Mouse (Mus musculus) hindbrain, embryonic 15.5 days (tissue): ENCODE data around the gene Zbtb12. TPM values are rescaled to one million over a fixed set of nuclear protein-coding genes. Genes with fewer than 3 reads are reported as not detected.

ENCODE experiments used
- ATAC-seq: fragments of 200-750 bp; cut with Nextera tagmentation; 2 replicates; pipeline ENCODE4 v1.8.0; 2017; ENCODE audit warnings: low read depth, moderate number of reproducible peaks, moderate TSS enrichment; ENCODE audit not compliant: low FRiP score
- H3K27ac ChIP-seq: fragments of 300-500 bp; sonication (generic); replicated peaks from 2 replicates; pipeline ENCODE4 v1.5.1; 2015; ENCODE audit warnings: mild to moderate bottlenecking, inconsistent platforms
- H3K27me3 ChIP-seq: fragments of 300-500 bp; sonication (generic); 2 replicates; pipeline ENCODE4 v1.6.1; 2015; ENCODE audit warnings: control low read depth, inconsistent platforms
- H3K36me3 ChIP-seq: fragments of 300-500 bp; sonication (generic); 2 replicates; pipeline ENCODE4 v1.6.1; 2015; ENCODE audit warnings: control low read depth, inconsistent platforms
- H3K4me1 ChIP-seq: fragments of 300-500 bp; sonication (generic); replicated peaks from 2 replicates; pipeline ENCODE4 v1.6.1; 2015; ENCODE audit warnings: control low read depth, inconsistent platforms
- H3K4me2 ChIP-seq: fragments of 300-500 bp; sonication (generic); 2 replicates; pipeline ENCODE4 v1.6.1; 2015; ENCODE audit warnings: moderate library complexity, mild to moderate bottlenecking, inconsistent platforms
- H3K4me3 ChIP-seq: fragments of 300-500 bp; sonication (generic); 2 replicates; pipeline ENCODE4 v1.5.1; 2015; ENCODE audit warnings: mild to moderate bottlenecking, inconsistent platforms
- H3K9ac ChIP-seq: fragments of 300-500 bp; sonication (generic); 2 replicates; pipeline ENCODE4 v1.6.1; 2015; ENCODE audit warnings: inconsistent platforms
- H3K9me3 ChIP-seq: fragments of 300-500 bp; sonication (generic); 2 replicates; pipeline ENCODE4 v1.6.1; 2016; ENCODE audit warnings: control low read depth, inconsistent platforms
- WGBS: fragments of 180-500 bp; shearing (Covaris S2); methylation state at CpG from one replicate; pipeline ENCODE4 v1.1.7; 2015; 5-methylcytosine and 5-hydroxymethylcytosine counted together
- polyA plus RNA-seq: library from polyadenylated mRNA; unstranded; fragments of >200 nt; fragmentation: Nextera tagmentation; extraction: Ambion mirVana; gene quantifications from 2 replicates; pipeline ENCODE4 v1.2.1, GENCODE M21; 2015

Zbtb12 gene
- polyA plus RNA-seq, 1 experiment from 2014 or later, result 12.9 TPM

- 54% methylated on average over 3 of the region's 3 CpGs for WGBS
- H3K9ac ChIP-seq, result no peak overlapping the region
Measured at GRCm38 (mm10) chr17:34883332-34883731, 4.0 kb downstream of the Zbtb12 start.

GRCm38 (mm10) chr17:34884704-34885103, 5.4 kb downstream of the Zbtb12 start:
- H3K36me3 ChIP-seq, result no peaks in the 10 kb centered on the region
- H3K4me3 ChIP-seq, result no peak overlapping the region
- no peak overlapping the region for H3K27ac ChIP-seq
- H3K9me3 ChIP-seq, result no peaks in the 10 kb centered on the region
- H3K9ac ChIP-seq, result no peak overlapping the region
- no peak for ATAC-seq
- H3K4me1 ChIP-seq, result no peaks in the 10 kb centered on the region
- H3K27me3 ChIP-seq, result peaks cover 8% of the 10 kb centered on the region; the same call in 1 of the 2 replicates
- 87% methylated on average over 6 of the region's 6 CpGs for WGBS
- H3K4me2 ChIP-seq, result no peak overlapping the region

More at GRCm38 (mm10) chr17:34883332-34883731, 4.0 kb downstream of the Zbtb12 start:
- Histone ChIP-seq H3K27me3 (peaks cover 8% of the 10 kb centered on the region; the same call in 1 of the 2 replicates), H3K4me2 (no peak overlapping the region), H3K36me3 (no peaks in the 10 kb centered on the region), H3K27ac (no peak overlapping the region), H3K4me3 (no peak overlapping the region), H3K9me3 (no peaks in the 10 kb centered on the region), H3K4me1 (no peaks in the 10 kb centered on the region)
- no peak; the same call in 1 of the 2 replicates for ATAC-seq

- H3K36me3 ChIP-seq, result no peaks in the 10 kb centered on the region
- no peaks in the 10 kb centered on the region for H3K4me1 ChIP-seq
- no peak overlapping the region for H3K27ac ChIP-seq
- H3K9me3 ChIP-seq, result no peaks in the 10 kb centered on the region
- no peak for ATAC-seq
- H3K4me2 ChIP-seq, result no peak overlapping the region
- H3K4me3 ChIP-seq, result no peak overlapping the region
- H3K27me3 ChIP-seq, result peaks cover 8% of the 10 kb centered on the region; the same call in 1 of the 2 replicates
- H3K9ac ChIP-seq, result no peak overlapping the region
- WGBS, result 88% methylated on average over 3 of the region's 3 CpGs
Measured at GRCm38 (mm10) chr17:34885615-34886014, 6.3 kb downstream of the Zbtb12 start.

- H3K9ac ChIP-seq, result no peak overlapping the region
- no peak for ATAC-seq
- H3K4me1 ChIP-seq, result no peaks in the 10 kb centered on the region
- no peak overlapping the region for H3K4me3 ChIP-seq
- no peaks in the 10 kb centered on the region for H3K36me3 ChIP-seq
- no peaks in the 10 kb centered on the region for H3K9me3 ChIP-seq
- no peak overlapping the region for H3K4me2 ChIP-seq
- no peaks in the 10 kb centered on the region for H3K27me3 ChIP-seq
- no peak overlapping the region for H3K27ac ChIP-seq
- WGBS, result 86% methylated on average over 5 of the region's 5 CpGs
Measured at GRCm38 (mm10) chr17:34887942-34888341, 8.7 kb downstream of the Zbtb12 start.

- Histone ChIP-seq H3K36me3 (no peaks in the 10 kb centered on the region), H3K27ac (no peak overlapping the region), H3K4me2 (no peak overlapping the region), H3K9ac (no peak overlapping the region), H3K27me3 (no peaks in the 10 kb centered on the region), H3K9me3 (no peaks in the 10 kb centered on the region), H3K4me1 (peaks cover 8% of the 10 kb centered on the region), H3K4me3 (no peak overlapping the region)
- 87% methylated on average over 12 of the region's 12 CpGs for WGBS
- ATAC-seq, result no peak
Measured at GRCm38 (mm10) chr17:34890074-34890743, 10.9 kb downstream of the Zbtb12 start.

GRCm38 (mm10) chr17:34891377-34891776, 12.1 kb downstream of the Zbtb12 start:
- 97% methylated on average over 2 of the region's 2 CpGs for WGBS

GRCm38 (mm10) chr17:34893072-34893824, 14.0 kb downstream of the Zbtb12 start:
- Histone ChIP-seq H3K36me3 (no peaks in the 10 kb centered on the region; the same call in 1 of the 2 replicates), H3K27me3 (no peaks in the 10 kb centered on the region), H3K4me1 (peaks cover 35% of the 10 kb centered on the region), H3K9ac (peak overlapping the region; percentile 51), H3K9me3 (no peaks in the 10 kb centered on the region), H3K4me2 (peak overlapping the region; percentile 96), H3K4me3 (peak overlapping the region; percentile 74), H3K27ac (peak overlapping the region; percentile 91)
- no peak for ATAC-seq
- 74% methylated on average over 12 of the region's 12 CpGs for WGBS

More at GRCm38 (mm10) chr17:34891377-34891776, 12.1 kb downstream of the Zbtb12 start:
- no peak overlapping the region for H3K4me2 ChIP-seq
- H3K36me3 ChIP-seq, result no peaks in the 10 kb centered on the region; the same call in 1 of the 2 replicates
- no peaks in the 10 kb centered on the region for H3K9me3 ChIP-seq
- H3K27ac ChIP-seq, result no peak overlapping the region
- no peak overlapping the region for H3K4me3 ChIP-seq
- H3K9ac ChIP-seq, result no peak overlapping the region
- no peaks in the 10 kb centered on the region for H3K27me3 ChIP-seq
- peaks cover 20% of the 10 kb centered on the region for H3K4me1 ChIP-seq
- no peak for ATAC-seq

GRCm38 (mm10) chr17:34894074-34894597, 14.9 kb downstream of the Zbtb12 start:
- 0% methylated on average over 16 of the region's 51 CpGs for WGBS
- H3K4me3 ChIP-seq, result peak overlapping the region; percentile 74
- peak overlapping the region; percentile 81 for H3K9ac ChIP-seq
- no peaks in the 10 kb centered on the region for H3K9me3 ChIP-seq
- ATAC-seq, result peak; percentile 92
- H3K4me1 ChIP-seq, result peaks cover 35% of the 10 kb centered on the region
- H3K4me2 ChIP-seq, result peak overlapping the region; percentile 96
- peak overlapping the region; percentile 91 for H3K27ac ChIP-seq
- no peaks in the 10 kb centered on the region; the same call in 1 of the 2 replicates for H3K36me3 ChIP-seq
- H3K27me3 ChIP-seq, result no peaks in the 10 kb centered on the region

GRCm38 (mm10) chr17:34894801-34895530, 15.7 kb downstream of the Zbtb12 start:
- H3K27me3 ChIP-seq, result no peaks in the 10 kb centered on the region
- H3K4me1 ChIP-seq, result peaks cover 40% of the 10 kb centered on the region
- H3K4me2 ChIP-seq, result peak overlapping the region; percentile 96
- peak overlapping the region; percentile 91 for H3K27ac ChIP-seq
- peak overlapping the region; percentile 74 for H3K4me3 ChIP-seq
- no peaks in the 10 kb centered on the region; the same call in 1 of the 2 replicates for H3K36me3 ChIP-seq
- peak overlapping the region; percentile 81 for H3K9ac ChIP-seq
- H3K9me3 ChIP-seq, result no peaks in the 10 kb centered on the region
- ATAC-seq, result peak; percentile 31
- WGBS, result 5% methylated on average over 51 of the region's 51 CpGs

GRCm38 (mm10) chr17:34895724-34896123, 16.4 kb downstream of the Zbtb12 start:
- no peak for ATAC-seq
- Histone ChIP-seq H3K27ac (peak overlapping the region; percentile 91), H3K9ac (peak overlapping the region; percentile 81), H3K4me1 (peaks cover 47% of the 10 kb centered on the region), H3K4me3 (peak overlapping the region; percentile 74), H3K27me3 (no peaks in the 10 kb centered on the region), H3K4me2 (peak overlapping the region; percentile 96), H3K9me3 (no peaks in the 10 kb centered on the region), H3K36me3 (no peaks in the 10 kb centered on the region; the same call in 1 of the 2 replicates)
- 90% methylated on average over 15 of the region's 15 CpGs for WGBS

GRCm38 (mm10) chr17:34896366-34896765, 17.1 kb downstream of the Zbtb12 start:
- Histone ChIP-seq H3K4me2 (peak overlapping the region; percentile 96), H3K4me3 (peak overlapping the region; percentile 74; the same call in 1 of the 2 replicates), H3K27ac (no peak overlapping the region), H3K9me3 (no peaks in the 10 kb centered on the region), H3K27me3 (no peaks in the 10 kb centered on the region), H3K36me3 (peaks cover 4% of the 10 kb centered on the region), H3K4me1 (peaks cover 54% of the 10 kb centered on the region), H3K9ac (no peak overlapping the region)
- no peak for ATAC-seq
- 87% methylated on average over 17 of the region's 17 CpGs for WGBS
